ENCODE assay signal across 9 mouse cellular contexts in genomic region chr8:3803091-3803490, GRCm38 (mm10). TPM values are rescaled to one million over a fixed set of nuclear protein-coding genes. Genes with fewer than 3 reads are reported as not detected.
DNase-seq lines count a peak whose midpoint lies in the region; ATAC-seq and TF ChIP-seq lines count a peak whose summit lies in the region.
"Had no signal": no experiment of that assay in that cellular context is flagged by ENCODE, and none has a peak within 500 bp of the region (broad histone marks: within the 10 kb centered on the region; RNA-seq: fewer than 3 reads in every experiment).

No protein-coding gene starts in this region.

- no peak overlapping the region for H3K27ac ChIP-seq in heart, embryonic 10.5 days
- no peak overlapping the region for H3K27ac ChIP-seq in stomach, postnatal 0 days (replicated peaks)
- no peak overlapping the region for H3K27ac ChIP-seq in neural tube, embryonic 15.5 days (replicated peaks)

- H3K4me3 ChIP-seq in heart, embryonic 10.5 days: no peak overlapping the region
- no peak overlapping the region for H3K4me3 ChIP-seq in stomach, postnatal 0 days (ENCODE audit: low read depth, low read length)
- H3K4me3 ChIP-seq in neural tube, embryonic 15.5 days (replicated peaks): no peak overlapping the region

- ATAC-seq in stomach, postnatal 0 days (ENCODE audit: low FRiP score, low TSS enrichment): no peak
- ATAC-seq in neural tube, embryonic 15.5 days (ENCODE audit: low FRiP score): no peak

- H3K27me3 ChIP-seq in heart, embryonic 10.5 days (ENCODE audit: insufficient read depth, poor library complexity, severe bottlenecking): no peaks in the 10 kb centered on the region
- no peaks in the 10 kb centered on the region for H3K27me3 ChIP-seq in stomach, postnatal 0 days (ENCODE audit: control insufficient read depth, insufficient read depth, low read length)
- no peaks in the 10 kb centered on the region for H3K27me3 ChIP-seq in neural tube, embryonic 15.5 days (replicated peaks)

- peaks cover 22% of the 10 kb centered on the region for H3K9me3 ChIP-seq in heart, embryonic 10.5 days
- H3K9me3 ChIP-seq in stomach, postnatal 0 days (ENCODE audit: control insufficient read depth, low read length): no peaks in the 10 kb centered on the region; the same call in 1 of the 2 replicates
- H3K9me3 ChIP-seq in neural tube, embryonic 15.5 days (replicated peaks): peaks cover 11% of the 10 kb centered on the region; the same call in 1 of the 2 replicates

- H3K4me1 ChIP-seq in heart, embryonic 10.5 days: no peaks in the 10 kb centered on the region
- H3K4me1 ChIP-seq in stomach, postnatal 0 days (replicated peaks; ENCODE audit: control insufficient read depth, insufficient read depth): no peaks in the 10 kb centered on the region
- H3K4me1 ChIP-seq in neural tube, embryonic 15.5 days: no peaks in the 10 kb centered on the region

- TF ChIP-seq CTCF in stomach, postnatal 0 days (IDR thresholded peaks at IDR 0.05; ENCODE audit: low read depth): no peak

- WGBS in heart, embryonic 10.5 days: 85% methylated on average over 14 of the region's 14 CpGs
- WGBS in stomach, postnatal 0 days: 89% methylated on average over 14 of the region's 14 CpGs
- WGBS in neural tube, embryonic 15.5 days: 87% methylated on average over 14 of the region's 14 CpGs

- peak; percentile 96 for DNase-seq in heart, adult 11 months
- no peak for DNase-seq in heart, embryonic 10.5 days (ENCODE audit: low spot score)
- peak; percentile 61 for DNase-seq in MEL-GATA-1-ER (ENCODE audit: extremely low read depth, low read depth)
- DNase-seq in cerebellum, adult 8-10 months: peak; percentile 11
- peak; percentile 58 for DNase-seq in kidney, postnatal 10 days
- DNase-seq in lung, postnatal 4 days: peak; percentile 46 to 70
- no peak for DNase-seq in stomach, postnatal 0 days (ENCODE audit: low spot score)

- no peak for TF ChIP-seq EP300 in stomach, postnatal 0 days (optimal IDR thresholded peaks at IDR 0.05)

- H3K4me2 ChIP-seq in stomach, postnatal 0 days (replicated peaks; ENCODE audit: low read depth): no peak overlapping the region
- no peak overlapping the region for H3K4me2 ChIP-seq in neural tube, embryonic 15.5 days

- no peak overlapping the region for H3K9ac ChIP-seq in stomach, postnatal 0 days (ENCODE audit: low read length)
- H3K9ac ChIP-seq in neural tube, embryonic 15.5 days (replicated peaks): no peak overlapping the region

- H3K36me3 ChIP-seq in heart, embryonic 10.5 days: no peaks in the 10 kb centered on the region
- H3K36me3 ChIP-seq in stomach, postnatal 0 days (ENCODE audit: control insufficient read depth, insufficient read depth, low read length): no peaks in the 10 kb centered on the region
- H3K36me3 ChIP-seq in neural tube, embryonic 15.5 days: no peaks in the 10 kb centered on the region

RNA-seq across cellular contexts. Expression of gene Cd209e, which starts 51.0 kb away (rescaled TPM):
- not detected in 2 replicates for polyA plus RNA-seq in heart, embryonic 10.5 days (2016; fragmentation: Nextera tagmentation; extraction: Ambion mirVana)
- not detected in 2 replicates for polyA plus RNA-seq in stomach, postnatal 0 days (2015; fragmentation: Nextera tagmentation; extraction: Ambion mirVana)
- 0.10 TPM in 1 of 2 replicates, not detected in the other for polyA plus RNA-seq in neural tube, embryonic 15.5 days (2015; fragmentation: Nextera tagmentation; extraction: Ambion mirVana)
- polyA plus RNA-seq: neural tube, embryonic 14.5 days had no signal

RNA-seq across cellular contexts. Expression of gene Cd209a, which starts 54.3 kb away (rescaled TPM):
- not detected in 2 replicates for polyA plus RNA-seq in heart, embryonic 10.5 days (2016; fragmentation: Nextera tagmentation; extraction: Ambion mirVana)
- polyA plus RNA-seq in stomach, postnatal 0 days (2015; fragmentation: Nextera tagmentation; extraction: Ambion mirVana): 0.11 and 0.16 TPM in 2 replicates
- 0.28 TPM in 1 of 2 replicates, not detected in the other for polyA plus RNA-seq in neural tube, embryonic 15.5 days (2015; fragmentation: Nextera tagmentation; extraction: Ambion mirVana)
- polyA plus RNA-seq: neural tube, embryonic 14.5 days had no signal

Comparison
In these comparisons a context has a peak if more than half of its experiments do, and no peak if none do; other contexts are left out.
1. DNase-seq: peak in heart, adult 11 months (single experiment), MEL-GATA-1-ER (single experiment), cerebellum, adult 8-10 months (single experiment), kidney, postnatal 10 days (single experiment) and lung, postnatal 4 days (2 of 2); none in heart, embryonic 10.5 days (single experiment) and stomach, postnatal 0 days (single experiment).